Mouse (Mus musculus) ES-Bruce4 (cell line): Measurements from ENCODE around the gene Mettl2. TPM values are rescaled to one million over a fixed set of nuclear protein-coding genes. Genes with fewer than 3 reads are reported as not detected.
A peak's percentile ranks its signal among the peaks of the same experiment; 100 is the strongest.

Experiments
- H3K27ac ChIP-seq: 2 replicates; pipeline ENCODE4 v1.5.1; 2012; ENCODE audit warnings: low read length, inconsistent platforms; ENCODE audit not compliant: insufficient read depth
- H3K27me3 ChIP-seq: 2 replicates; pipeline ENCODE4 v1.6.1; 2012; ENCODE audit warnings: mild to moderate bottlenecking, low read length, inconsistent platforms; ENCODE audit not compliant: control insufficient read depth, poor library complexity, insufficient read depth, severe bottlenecking
- H3K36me3 ChIP-seq: 2 replicates; pipeline ENCODE4 v1.6.1; 2012; ENCODE audit warnings: inconsistent platforms, mild to moderate bottlenecking, low read length, moderate library complexity; ENCODE audit not compliant: control insufficient read depth, poor library complexity, insufficient read depth, severe bottlenecking
- H3K4me1 ChIP-seq: one replicate; pipeline ENCODE4 v1.8.1; 2011; ENCODE audit warnings: low read length; ENCODE audit not compliant: control insufficient read depth, insufficient read depth
- H3K4me3 ChIP-seq: 2 replicates; pipeline ENCODE4 v1.5.1; 2011; ENCODE audit warnings: low read depth, mild to moderate bottlenecking, low read length
- H3K9ac ChIP-seq: 2 replicates; pipeline ENCODE4 v1.6.1; 2012; ENCODE audit warnings: low read depth, mild to moderate bottlenecking, inconsistent platforms; ENCODE audit not compliant: poor library complexity, severe bottlenecking
- H3K9me3 ChIP-seq: replicated peaks from 2 replicates; pipeline ENCODE4 v1.6.1; 2012; ENCODE audit warnings: mild to moderate bottlenecking, low read length, inconsistent platforms; ENCODE audit not compliant: control insufficient read depth, poor library complexity, insufficient read depth, severe bottlenecking
- CTCF ChIP-seq: IDR thresholded peaks from one replicate; pipeline ENCODE4 v1.8.1; 2011; ENCODE audit warnings: low read depth, low read length
- EP300 ChIP-seq: IDR thresholded peaks from 2 replicates; pipeline ENCODE4 v1.6.1; 2011; ENCODE audit warnings: low read depth, low read length; ENCODE audit not compliant: insufficient read depth
- POLR2A ChIP-seq: IDR thresholded peaks from one replicate; pipeline ENCODE4 v1.8.1; 2011; ENCODE audit warnings: low read length; ENCODE audit not compliant: insufficient read depth
- polyA plus RNA-seq: library from polyadenylated mRNA; stranded (reverse); fragments of >200 nt; gene quantifications from 2 replicates; pipeline ENCODE4 v1.2.4, GENCODE M21; 2011; ENCODE audit warnings: low read depth; ENCODE audit not compliant: missing spikeins, insufficient read depth, insufficient read length

Gene Mettl2
- polyA plus RNA-seq, 1 experiment, result 43.1 TPM

DNA sequence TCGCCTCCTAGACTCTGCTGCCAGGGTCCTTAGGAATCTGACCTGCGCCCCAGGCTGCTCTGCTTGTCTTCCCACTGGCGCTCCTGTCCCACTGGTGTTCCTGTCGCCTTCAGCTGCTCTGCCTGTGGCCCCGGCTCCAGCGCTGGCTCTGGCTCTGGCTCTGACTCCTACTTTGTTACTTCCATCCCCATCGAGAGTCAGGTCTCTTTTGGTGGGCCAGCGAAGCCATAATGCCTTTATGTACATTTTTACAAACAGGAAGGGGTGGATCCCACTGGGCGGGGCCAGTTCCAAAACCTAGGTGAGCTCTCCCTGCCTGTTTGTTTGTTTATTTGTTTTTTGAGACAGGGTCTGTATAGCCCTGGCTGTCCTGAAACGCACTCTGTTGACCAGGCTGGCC, 40.6 kb downstream of the Mettl2 start:
- no peak overlapping the region for H3K27ac ChIP-seq
- H3K4me1 ChIP-seq, result no peaks in the 10 kb centered on the region
- no peaks in the 10 kb centered on the region for H3K27me3 ChIP-seq
- peak overlapping the region; percentile 62 for H3K4me3 ChIP-seq
- peak overlapping the region; percentile 19 for H3K9ac ChIP-seq
- no peaks in the 10 kb centered on the region for H3K9me3 ChIP-seq
- H3K36me3 ChIP-seq, result peaks cover 3% of the 10 kb centered on the region; the same call in 1 of the 2 replicates
- TF ChIP-seq EP300 (no peak), CTCF (no peak), POLR2A (no peak)

DNA sequence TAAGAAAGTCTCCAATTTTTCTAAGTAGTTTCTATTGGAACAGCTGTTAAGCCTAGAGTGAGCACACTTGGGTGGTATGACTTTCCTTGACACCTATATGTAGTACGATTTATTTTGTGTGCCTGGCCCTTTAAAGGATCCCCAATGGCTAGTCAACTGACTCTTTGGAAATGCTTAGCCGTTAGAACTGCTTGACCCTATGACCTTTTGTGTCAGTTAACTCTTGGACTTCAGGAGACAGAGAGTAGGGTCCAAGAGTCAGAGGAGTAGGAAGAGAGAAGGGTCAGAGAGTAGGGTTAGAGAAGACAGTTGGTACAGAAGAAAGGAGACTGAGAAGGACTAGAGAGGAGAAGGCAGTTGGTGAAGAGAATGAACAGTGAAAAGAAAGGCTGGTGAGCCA, 52.3 kb downstream of the Mettl2 start, which contains the start of gene Tlk2:
Gene Tlk2 (plus strand): TSS at position 292 of the 400 bp plus-strand sequence.
- Histone ChIP-seq H3K27me3 (no peaks in the 10 kb centered on the region), H3K4me1 (no peaks in the 10 kb centered on the region), H3K4me3 (no peak within 1 kb of the TSS), H3K36me3 (no peaks in the 10 kb centered on the region), H3K27ac (no peak within 1 kb of the TSS), H3K9ac (no peak within 1 kb of the TSS), H3K9me3 (no peaks in the 10 kb centered on the region)
- TF ChIP-seq EP300 (no peak), CTCF (no peak)

DNA sequence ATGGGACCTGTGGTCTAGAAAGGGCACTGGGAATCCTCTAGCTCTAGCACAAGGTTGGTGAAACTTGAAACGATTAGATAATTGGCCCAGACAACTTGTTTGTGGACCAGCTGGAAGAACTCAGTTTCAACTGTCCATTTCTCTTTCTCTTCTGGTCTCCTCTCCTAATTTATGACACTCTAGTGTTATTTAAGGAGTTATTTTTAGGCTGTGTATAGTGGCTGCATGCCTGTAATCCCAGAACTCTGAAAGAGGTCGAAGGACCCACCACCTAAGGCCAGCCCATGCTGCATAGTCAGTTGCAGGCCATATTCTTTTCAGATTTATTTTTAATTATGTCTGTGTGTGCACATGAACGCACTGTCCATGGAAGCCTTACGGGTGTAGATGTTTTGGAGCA, 53.3 kb downstream of the Mettl2 start:
- Histone ChIP-seq H3K4me1 (no peaks in the 10 kb centered on the region), H3K27ac (no peak overlapping the region), H3K27me3 (no peaks in the 10 kb centered on the region), H3K9me3 (no peaks in the 10 kb centered on the region), H3K4me3 (no peak overlapping the region), H3K9ac (0 out of 2 replicates have a peak overlapping the region, but pooled peaks have one; percentile 100), H3K36me3 (peaks cover 5% of the 10 kb centered on the region)
- no peak for TF ChIP-seq CTCF

DNA sequence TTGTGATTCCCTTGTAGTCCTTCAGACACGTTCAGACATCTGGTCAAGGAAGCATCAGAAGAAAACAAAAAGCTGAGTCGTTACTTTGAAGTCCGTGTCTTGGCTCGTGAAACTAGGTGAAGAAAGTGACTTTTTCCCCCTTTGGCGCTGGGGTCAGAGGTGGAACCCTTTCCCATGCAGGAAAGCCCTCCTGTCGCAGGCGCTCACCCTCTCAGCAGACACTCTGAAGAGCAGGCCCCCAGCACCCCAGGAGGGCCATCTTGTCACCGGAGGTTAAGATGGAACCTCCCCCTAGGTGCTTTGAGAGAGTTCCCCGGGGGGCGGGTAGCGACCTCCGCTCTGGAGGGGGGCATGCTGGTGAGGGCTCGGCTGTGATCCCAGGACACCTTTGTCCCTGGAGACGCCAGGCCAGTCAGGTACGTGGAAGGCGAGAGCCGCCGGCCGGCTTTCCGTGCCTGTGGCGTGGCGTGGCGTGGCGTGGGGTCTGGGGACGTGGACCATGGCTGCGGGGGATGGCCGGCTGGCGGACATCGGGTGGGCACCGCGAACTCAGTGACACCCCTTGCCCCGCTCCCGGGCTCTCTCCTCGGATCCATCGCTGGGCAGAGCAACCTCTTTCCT, 54.4 kb downstream of the Mettl2 start:
- H3K4me1 ChIP-seq, result no peaks in the 10 kb centered on the region
- H3K9ac ChIP-seq, result peak overlapping the region; percentile 100
- no peaks in the 10 kb centered on the region for H3K27me3 ChIP-seq
- peaks cover 8% of the 10 kb centered on the region for H3K36me3 ChIP-seq
- TF ChIP-seq EP300, result no peak
- TF ChIP-seq POLR2A, result no peak
- TF ChIP-seq CTCF, result no peak
- peak overlapping the region; percentile 21 for H3K27ac ChIP-seq
- H3K4me3 ChIP-seq, result peak overlapping the region; percentile 54
- no peaks in the 10 kb centered on the region for H3K9me3 ChIP-seq

GRCm38 (mm10) chr11:105181126-105181637, 55.0 kb downstream of the Mettl2 start:
- Histone ChIP-seq H3K36me3 (peaks cover 13% of the 10 kb centered on the region), H3K9me3 (no peaks in the 10 kb centered on the region), H3K4me3 (peak overlapping the region; percentile 54), H3K9ac (peak overlapping the region; percentile 100), H3K27me3 (no peaks in the 10 kb centered on the region), H3K27ac (peak overlapping the region; percentile 21), H3K4me1 (no peaks in the 10 kb centered on the region)
- TF ChIP-seq CTCF (no peak), POLR2A (no peak)

DNA sequence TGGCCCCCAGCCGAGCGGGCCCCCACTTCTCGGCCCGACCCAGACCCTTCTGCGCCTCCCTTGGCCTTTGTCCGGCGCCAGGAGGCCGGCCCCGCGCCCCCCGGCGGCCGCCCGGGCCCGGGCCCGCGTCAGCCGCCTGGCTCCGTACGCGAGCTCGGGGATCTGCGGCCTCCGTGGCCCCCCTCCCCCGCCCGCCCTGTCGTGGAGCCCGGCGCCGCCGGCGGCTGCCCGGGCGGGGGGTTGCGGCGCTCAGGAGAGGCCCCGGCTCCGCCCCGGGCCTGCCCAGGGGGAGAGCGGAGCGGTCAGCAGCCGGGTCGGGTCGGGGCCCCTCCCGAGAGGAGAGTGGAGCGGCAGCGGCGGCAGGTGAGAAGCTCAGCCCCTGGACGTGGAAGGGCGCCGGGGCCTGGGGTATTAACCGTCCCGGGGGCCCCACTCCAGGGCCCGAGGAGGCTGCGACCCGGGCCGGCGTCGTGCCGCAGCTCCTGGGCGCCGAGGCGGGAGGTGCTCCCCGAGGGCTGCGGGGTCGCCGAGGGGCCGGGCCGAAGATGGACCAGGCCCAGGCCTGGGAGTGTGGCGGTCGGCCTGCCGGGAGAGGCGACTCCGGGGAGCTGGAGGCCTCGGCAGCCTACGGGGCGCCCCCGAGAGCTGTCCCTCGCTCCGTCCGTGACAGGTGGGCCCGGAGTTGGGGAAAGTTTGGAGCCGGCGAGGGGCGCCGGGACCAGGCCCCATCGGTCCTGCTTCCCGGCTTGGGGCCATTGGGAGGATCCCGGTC, 55.6 kb downstream of the Mettl2 start:
- Histone ChIP-seq H3K36me3 (peaks cover 17% of the 10 kb centered on the region), H3K4me1 (no peaks in the 10 kb centered on the region), H3K27me3 (no peaks in the 10 kb centered on the region), H3K4me3 (peak overlapping the region; percentile 93), H3K9ac (peak overlapping the region; percentile 100), H3K9me3 (no peaks in the 10 kb centered on the region), H3K27ac (peak overlapping the region; percentile 82)
- TF ChIP-seq EP300, result no peak
- TF ChIP-seq CTCF, result no peak
- no peak for TF ChIP-seq POLR2A
